Mouse (Mus musculus) embryonic facial prominence, embryonic 10.5 days (tissue): Measurements from ENCODE around the gene Col5a1. TPM values are rescaled to one million over a fixed set of nuclear protein-coding genes. Genes with fewer than 3 reads are reported as not detected.

Source experiments
- polyA plus RNA-seq: library from polyadenylated mRNA; unstranded; fragments of >200 nt; fragmentation: Nextera tagmentation; extraction: Ambion mirVana; gene quantifications from 2 replicates; pipeline ENCODE4 v1.2.1, GENCODE M21; 2016

The Col5a1 gene
- polyA plus RNA-seq, 1 experiment from 2014 or later = 19.3 TPM

Other genes with a start within 250 kb of the Col5a1 start
- 8.8 and 9.3 TPM in 2 replicates for gene Rxra, start 210.0 kb upstream of the Col5a1 start, polyA plus RNA-seq
- not detected in 2 replicates for gene Fcnb, start 198.5 kb downstream of the Col5a1 start, polyA plus RNA-seq